Mouse (Mus musculus): ENCODE measurements at regions not wholly inside any gene's neighbourhood (a gene's known extent, or its start where the extent isn't known, plus 50 kb on each side); places are given as distances from the start of the nearest gene placed in this dataset.

DNA sequence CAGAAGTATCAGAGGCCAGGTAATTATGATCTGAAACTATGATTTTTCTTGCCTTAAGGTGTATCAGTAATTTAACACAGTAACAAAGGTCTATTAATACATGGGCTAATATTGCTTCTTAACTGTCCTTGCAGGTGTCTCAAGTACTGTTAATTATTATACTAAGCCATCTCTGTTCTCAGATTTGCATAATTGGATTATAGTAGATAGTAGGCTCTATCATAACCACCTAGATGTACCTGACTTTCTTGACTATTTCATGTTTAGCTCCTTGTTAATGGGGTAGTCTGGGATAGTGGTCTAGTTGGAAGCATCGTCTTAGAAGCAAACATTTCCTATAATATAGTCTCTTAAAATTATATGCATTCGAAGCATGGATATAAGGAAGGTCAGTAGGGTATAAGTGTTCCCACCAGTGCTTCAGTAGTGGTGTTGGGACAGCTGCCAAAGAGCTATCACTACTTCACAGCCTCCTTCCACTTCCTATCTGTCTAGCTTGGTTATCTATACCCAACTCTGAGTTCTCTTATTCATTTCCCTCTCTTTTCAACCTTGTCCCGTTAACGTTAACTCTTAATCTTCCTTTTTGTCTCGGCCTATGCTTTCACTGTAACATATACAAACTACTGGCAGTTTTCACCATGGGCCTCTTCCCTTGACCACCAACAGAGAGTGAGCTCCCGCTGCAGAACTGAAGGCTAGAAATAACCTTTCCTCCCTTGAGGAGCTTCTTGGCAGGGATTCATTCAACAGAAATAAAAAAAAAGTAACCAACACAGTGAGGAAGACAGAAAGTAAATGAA, 630.9 kb upstream of the Lcorl start:
- DNase-seq (ENCODE audit: low spot score), result no peak

DNA sequence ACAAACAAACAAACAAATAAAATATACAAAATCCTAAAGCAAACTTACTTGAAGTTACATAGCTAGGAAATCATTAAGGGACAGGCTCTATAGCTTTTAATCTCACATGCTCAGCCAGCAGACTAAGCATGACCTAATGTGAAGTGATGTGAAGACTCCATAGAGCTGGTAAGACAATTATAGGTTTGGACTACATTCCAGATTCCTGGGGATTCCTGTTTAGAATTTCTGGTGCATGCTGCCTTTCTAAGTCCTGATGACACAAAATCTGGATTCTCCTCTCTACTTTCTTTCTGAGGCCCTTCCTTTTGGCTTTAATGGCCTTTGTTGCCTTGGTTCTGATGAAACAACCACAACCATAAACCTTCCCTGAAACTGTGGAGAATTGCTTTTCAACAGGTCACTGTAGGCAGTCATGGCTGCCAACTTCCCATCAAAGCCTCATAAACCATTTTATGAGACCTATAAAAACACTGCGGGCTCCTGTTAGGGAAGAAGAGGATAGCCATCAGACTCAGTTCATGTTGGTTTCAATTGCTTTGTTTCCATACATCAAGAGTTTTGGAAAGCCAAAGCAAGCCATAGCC, 629.4 kb upstream of the Lcorl start:
- no peak for DNase-seq (ENCODE audit: low spot score)

DNA sequence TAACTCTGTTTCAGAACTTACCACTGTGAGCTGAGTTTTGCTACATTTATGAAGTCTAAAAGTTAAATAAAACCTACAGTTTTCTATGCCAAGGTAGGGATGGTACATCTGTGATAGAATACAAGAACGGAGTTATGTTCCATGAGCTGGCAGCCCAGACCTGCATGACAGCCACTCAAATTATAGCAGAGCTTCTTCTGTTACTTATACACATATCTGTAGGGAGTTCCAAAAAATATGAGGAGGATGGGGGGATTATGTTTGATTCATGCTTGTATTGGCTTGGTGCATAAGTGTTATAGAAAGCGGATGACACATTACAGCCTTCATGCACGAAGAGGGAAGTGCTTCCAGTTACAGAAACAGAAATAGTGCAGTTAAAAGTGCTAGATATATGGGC, 598.9 kb upstream of the Lcorl start:
- no peak for DNase-seq (ENCODE audit: low spot score)

DNA sequence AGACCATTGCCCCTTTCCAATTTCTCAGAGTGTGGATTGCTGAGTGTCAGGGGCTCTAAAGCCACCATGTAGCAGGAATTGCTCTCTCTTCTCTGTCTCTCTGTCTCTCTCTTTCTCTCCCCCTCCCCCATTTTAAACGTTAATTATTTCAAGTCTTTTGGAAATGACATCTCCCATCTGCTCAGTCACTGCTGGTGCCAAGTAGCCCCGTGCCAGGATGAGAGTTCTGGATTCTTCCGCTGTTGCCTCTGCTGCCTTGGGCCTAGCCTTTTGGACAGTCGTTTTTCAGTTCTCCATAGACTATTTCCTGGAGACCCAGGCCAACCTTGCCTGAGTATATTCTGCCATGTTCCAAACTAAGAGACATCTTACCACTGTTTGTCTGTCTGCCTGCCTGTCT, 590.9 kb upstream of the Lcorl start:
- DNase-seq (ENCODE audit: low spot score), result no peak

DNA sequence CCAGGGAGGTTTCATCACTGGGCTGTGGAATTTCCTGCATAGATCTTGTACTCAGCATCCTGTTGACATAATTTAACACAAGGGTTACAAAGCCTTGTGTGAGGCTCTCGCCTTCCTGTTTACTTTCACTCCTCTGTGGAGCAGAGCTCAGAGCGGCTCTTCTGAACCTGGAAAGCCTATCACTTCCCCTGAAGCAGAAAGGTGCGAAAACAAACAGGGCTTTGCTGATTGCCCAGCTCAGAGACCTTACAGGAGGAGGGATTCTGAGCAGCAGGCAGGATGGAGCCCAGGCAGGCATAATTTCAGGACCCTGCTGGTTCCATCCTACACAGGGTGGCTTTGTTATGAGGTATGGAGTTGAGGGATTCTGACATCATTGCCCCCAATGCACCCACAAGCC, 588.4 kb upstream of the Lcorl start:
- no peak for DNase-seq (ENCODE audit: low spot score)

DNA sequence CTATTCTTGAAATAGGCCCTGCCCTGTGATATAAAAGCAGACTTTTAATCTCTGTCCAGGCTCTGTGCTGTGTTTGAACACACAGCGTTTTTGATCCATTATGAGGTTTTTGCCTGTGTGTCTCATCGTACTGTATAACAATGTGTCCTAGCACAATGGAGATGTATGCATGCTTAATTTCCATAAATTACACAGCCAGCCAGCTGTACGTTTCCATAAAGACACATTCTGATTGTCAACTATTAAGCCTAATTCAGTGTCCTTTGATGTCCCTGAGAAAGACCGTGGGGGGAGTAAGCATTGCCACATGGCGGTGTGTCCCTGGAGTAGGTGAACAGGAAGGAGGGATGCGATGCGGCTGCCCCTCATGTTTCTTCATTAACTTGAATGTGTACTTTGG, 587.7 kb upstream of the Lcorl start:
- no peak for DNase-seq (ENCODE audit: low spot score)

DNA sequence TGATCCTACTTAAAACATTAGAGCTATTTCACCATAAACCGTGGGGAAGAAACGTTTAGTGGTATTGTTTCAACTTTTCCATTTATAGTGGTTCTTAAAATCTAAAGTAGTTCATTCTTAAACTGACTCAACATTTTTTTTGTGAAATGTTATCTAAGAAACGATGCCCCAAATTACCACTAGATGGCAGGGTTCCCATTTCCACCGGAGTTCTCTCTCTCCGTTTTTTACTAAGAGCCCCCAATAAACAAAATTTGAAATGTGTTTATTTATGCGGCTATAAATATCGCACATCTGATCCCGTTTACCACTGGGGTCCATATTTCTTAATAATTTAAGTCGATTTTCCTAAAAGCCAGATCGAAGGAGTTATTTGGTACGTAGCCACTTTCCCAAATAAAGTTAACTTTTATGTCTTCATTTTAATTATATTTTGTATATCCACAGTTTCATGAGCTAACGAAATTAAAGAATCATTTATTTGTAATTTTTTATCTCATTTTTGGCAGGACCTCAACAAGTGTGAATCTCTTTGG, 586.5 kb upstream of the Lcorl start:
- peak; percentile 79 for DNase-seq (ENCODE audit: low spot score)

DNA sequence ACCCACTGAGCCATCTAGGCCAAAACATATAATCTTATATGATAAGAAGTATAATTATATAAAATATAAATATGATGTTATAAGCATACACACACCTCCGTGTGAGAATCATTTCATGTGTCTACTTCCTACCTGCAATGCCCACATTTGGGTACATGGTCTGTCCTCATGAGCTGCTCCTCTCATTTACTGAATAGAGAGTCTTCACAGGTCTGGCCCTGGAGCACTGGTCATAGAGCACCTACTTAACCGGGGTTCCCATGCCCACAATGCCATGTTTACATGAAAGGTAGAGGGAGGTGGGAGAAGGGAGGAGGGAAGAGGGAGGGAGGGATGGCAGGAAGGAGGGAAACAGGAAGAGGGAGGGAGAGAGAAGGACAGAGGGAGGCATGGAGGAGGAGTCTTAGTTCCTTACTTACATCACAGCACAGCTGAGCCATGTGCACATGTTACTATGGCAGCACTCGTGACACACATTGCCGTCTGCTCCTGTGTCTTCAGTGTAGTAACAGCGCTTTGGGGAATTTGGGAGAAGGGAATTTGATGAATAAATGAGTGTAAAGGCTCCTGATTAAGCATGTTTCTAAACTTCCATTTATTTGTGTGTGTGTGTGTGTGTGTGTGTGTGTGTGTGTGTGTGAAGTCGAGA, 585.3 kb upstream of the Lcorl start:
- peak; percentile 4 for DNase-seq (ENCODE audit: low spot score)

DNA sequence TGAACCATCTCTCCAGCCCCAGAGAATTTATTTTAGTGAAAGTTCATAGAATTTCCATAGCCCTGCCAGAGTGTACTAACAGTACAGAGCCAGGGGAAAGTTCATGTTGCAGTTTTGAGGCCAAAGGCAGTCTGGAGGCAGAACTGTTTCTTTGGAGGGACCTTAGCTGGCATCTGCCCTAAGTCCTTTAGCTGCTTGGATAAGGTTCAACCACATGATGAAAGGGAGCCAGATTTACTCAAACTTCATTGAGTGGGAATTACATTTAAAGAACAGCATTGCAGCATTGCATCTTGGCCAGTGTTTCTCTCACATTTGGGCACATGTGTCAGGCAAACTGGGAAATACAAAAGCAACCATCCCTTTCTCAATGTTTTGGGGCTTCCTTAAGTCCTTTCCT, 584.3 kb upstream of the Lcorl start:
- no peak for DNase-seq (ENCODE audit: low spot score)

DNA sequence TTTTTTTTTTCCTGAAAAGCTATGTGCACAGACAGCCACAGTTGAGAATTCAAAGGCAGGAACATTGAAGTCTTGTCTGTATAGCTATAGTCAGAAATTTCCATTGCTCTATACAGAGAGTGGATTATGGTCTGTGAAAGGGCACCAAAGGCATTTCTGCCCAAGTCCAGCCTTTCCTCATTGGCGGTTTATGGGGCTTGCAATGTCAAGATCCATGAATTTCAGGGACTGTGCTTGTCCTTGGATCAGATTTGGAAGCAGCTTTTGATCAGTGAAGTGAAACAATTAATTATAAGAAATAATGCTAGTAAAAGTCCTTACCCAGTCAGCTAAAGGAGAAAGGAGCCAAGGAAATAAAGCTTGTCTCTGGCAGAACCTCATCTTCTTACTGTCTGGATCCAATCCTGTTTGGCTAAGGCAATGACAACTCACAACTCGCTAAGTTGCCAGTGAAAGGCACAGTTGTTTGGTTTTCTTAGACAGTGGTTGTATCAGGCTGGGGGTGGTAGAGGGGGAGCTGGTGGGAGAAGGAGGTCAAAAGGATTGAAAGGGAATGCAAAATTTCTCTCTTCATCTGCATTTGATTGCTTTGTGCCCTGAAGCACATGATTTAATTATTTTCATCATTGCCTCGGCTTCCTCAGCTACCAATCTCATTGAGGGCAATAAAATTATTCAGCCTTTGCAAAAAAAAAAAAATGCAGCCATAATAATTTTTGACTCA, 574.4 kb upstream of the Lcorl start:
- peak; percentile 65 for DNase-seq (ENCODE audit: low spot score)

DNA sequence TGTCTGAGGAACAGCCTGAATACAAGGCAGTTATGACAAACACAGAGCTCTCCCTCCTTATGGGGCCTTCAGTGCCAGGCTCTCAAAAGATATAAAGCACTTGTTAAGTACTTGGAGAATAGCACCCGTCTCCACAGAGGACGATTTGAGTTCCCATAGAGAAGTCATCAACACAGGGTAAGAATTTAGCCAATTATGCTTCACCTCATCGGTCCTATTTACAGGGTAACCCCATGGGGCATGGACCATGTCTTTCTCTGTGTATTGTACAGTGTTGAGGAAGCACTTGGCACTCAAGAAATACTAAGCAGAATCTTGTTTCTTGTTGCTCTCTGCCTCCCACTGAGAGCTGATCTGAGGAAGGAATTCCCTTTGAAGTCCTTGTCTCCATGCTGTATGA, 565.3 kb upstream of the Lcorl start:
- DNase-seq (ENCODE audit: low spot score), result no peak

DNA sequence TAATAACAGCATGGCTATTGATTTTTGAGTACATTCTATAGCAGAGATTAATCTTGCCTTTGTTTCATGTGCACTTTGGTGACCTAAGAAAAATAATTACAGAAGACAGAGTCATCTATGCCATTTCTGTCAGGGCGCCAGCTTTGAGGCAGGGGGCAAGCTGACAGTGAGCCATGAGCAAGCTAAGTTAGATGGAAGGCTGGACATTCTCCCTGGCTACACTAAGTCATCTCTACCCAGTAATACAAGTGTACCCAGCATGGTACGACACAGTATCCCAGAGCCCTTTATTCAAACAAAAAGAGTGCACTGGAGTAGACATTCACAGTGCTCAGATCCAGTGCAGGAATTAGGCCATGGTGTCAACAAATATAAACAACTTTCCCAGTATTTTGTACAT, 549.6 kb upstream of the Lcorl start:
- peak; percentile 46 for DNase-seq (ENCODE audit: low spot score)

DNA sequence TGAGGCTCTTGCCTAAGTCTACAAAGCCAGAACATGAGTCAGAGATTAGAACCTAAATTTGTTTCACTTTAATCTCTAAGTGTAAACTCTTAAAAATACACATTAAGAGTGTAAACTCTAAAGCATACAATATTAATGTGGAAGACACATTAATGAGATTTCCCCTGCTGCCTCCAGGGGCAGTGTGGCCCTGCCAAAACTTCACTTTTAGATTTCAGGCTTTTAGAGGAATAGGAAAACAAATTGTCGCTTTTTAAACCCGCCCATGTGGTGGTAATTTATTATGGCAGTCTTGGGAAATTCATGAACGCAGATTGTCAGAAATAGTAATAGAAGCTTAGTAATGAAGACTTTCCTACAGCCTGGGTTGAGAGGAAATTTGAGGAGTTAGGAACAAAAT, 549.0 kb upstream of the Lcorl start:
- DNase-seq (ENCODE audit: low spot score), result peak; percentile 52

DNA sequence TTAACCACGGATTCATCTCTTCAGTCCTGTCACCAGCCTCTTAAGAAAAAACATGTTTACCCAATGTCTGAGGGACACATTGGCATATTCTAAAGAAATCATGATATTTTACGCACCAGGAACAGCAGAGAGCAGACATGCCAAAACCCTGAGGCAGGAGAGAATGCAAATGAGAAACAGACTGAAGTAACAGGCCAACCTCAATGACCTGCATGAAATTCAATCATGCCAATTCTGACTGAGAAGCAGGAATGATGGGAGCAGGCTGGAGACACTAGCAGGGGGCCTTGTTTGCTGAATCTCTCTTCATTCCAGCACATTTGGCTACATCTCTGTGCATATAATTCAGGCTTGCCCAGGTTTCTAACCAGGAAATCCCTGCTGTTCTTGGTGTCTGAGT, 529.2 kb upstream of the Lcorl start:
- no peak for DNase-seq (ENCODE audit: low spot score)

DNA sequence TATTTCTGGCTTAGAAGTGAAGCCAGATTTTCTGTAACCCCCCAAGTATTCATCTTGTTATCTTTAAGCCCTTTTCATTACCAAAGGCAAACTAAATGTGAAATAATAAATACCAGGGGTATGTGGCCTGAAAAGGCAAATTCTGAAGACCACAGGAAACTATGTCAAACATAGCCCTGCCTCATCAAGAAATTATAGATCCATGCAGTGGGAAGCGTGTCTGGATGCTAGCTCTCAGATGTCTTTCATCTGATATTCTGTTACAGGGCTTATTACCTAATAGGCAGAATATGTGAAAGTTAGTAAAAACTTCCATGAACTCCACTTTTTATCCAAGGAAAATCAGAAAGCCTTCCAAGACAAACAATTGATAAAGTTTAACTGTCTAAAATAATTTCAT, 509.9 kb upstream of the Lcorl start:
- DNase-seq (ENCODE audit: low spot score), result no peak

DNA sequence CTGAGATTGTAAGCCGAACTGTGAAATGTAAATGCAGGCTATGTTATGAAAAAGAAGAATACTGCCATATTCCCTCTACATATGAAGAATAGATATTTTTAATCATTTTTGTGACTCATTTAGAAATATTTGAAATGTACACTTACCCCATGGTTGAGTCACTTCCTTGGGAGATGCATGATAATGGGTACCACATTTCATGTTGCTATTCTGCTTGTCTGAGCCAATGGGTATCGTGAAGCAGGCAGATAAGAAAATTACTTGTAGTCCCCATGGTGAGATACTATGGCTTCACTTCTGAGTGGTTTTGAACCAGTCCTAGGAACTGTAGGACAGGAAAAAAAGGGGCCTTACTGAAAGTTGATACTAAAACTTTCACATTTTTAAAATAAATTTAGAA, 506.2 kb upstream of the Lcorl start:
- DNase-seq (ENCODE audit: low spot score), result no peak

DNA sequence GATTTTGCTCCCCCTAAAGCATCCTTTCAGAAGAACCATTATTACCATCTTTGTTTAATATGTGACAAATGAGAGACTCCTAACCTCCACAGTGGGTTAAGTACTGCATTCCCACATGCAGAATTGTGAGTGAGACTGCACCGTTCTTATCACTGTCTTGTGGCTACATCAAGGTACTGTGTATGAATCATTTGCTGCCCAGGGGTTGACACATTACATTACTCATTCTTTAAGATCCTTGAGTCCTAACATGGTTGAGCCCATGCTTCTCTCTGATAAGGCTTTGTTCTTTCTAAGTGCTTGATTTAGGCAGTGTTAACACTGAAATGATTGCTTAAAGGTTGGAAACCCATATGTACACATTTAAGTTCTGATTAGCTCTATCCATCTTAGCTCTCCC, 504.2 kb upstream of the Lcorl start:
- no peak for DNase-seq (ENCODE audit: low spot score)

DNA sequence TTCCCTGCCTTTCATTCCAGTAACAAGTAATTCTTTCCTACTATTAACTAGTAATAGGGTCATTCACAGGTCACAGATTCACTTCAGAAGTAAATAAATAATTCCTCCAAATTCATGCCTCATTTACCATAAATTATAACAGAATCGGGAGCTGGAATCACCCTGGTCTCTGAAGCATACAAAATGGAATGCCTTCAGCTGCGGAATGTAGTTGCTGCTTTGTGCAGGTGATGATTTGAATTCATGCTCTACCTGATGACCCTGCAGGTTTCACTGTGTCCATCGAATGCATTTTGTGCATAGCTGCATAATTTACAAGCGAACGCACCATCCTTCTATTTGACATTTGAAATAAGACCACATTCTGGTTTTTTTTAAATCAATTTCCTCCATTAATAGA, 491.0 kb upstream of the Lcorl start:
- peak; percentile 23 for DNase-seq (ENCODE audit: low spot score)

DNA sequence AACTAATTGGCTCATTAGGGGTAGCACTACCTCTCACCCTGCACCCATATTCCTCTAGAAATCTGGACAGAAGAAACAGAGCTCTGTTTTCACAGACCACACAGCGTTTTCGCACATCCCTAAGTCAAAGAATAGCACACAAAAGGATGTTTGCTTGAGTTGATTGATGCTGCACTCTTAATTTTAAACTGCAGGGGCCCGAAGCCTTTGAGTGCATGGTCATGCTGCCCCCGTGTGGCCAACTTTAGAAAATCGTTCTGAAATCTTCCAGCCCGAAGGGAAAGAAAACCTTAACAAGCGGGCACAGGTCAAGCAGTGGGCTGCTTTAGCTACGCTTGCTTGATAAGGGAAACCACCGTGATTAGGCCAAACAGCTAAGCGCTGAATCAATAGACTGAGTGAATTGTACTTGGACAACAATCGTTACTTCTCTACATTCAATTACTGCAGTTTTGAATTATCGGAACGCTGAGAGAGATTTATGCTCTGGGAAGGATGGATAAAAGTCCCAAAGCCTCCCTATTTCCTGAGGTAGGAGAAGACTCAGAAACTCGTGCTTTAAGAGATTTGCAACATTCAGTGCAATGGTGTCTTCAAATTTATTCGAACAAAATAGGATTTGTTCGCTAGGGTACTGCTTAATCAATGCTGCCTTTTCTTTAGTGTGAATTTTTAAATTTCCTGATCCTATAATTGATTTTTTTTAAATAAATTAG, 490.1 kb upstream of the Lcorl start:
- DNase-seq (ENCODE audit: low spot score), result peak; percentile 96

DNA sequence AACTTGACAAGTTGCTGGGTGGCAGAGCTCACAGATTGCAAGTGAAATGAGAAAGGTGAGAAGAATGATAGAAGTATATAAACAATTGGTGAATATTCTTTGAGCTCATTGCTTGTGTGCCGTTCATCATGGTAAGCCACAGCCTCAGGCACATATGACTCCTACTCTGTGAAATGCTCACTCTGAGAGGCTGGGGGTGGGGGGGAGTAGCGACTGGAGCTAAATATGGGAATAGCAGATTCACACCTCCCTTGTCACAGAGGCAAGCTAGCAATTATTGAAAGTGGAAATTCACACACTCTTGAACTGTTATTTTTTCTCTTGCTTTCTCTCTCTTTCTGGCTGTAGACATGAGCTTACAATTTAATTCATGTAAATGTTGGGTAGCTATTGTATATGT, 481.0 kb upstream of the Lcorl start:
- no peak for DNase-seq (ENCODE audit: low spot score)

DNA sequence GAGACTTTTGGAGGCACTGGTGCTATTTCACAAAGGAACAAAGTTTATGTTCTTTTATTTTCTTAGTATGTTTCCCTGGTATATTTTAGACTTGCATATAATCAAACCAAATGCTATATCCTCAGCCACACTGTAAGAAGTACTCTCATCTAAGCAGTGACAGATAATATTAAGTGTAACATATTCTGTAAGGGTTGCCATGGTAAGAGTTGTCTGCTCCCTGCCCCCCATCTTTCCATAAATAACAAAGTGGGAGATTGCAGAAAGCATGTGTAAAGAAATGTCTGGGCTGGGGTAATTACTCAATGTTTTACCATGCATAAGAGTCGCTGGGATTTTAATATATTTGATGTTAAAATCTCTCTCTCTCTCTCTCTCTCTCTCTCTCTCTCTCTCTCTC, 473.5 kb upstream of the Lcorl start:
- no peak for DNase-seq (ENCODE audit: low spot score)

Data from retina, embryonic 14.5 days (tissue).